Mouse (Mus musculus): ENCODE data around the gene Slc10a1. TPM values are rescaled to one million over a fixed set of nuclear protein-coding genes. Genes with fewer than 3 reads are reported as not detected.

Gene Slc10a1
- total RNA-seq, 4 experiments from 2014 or later: not detected

DNA sequence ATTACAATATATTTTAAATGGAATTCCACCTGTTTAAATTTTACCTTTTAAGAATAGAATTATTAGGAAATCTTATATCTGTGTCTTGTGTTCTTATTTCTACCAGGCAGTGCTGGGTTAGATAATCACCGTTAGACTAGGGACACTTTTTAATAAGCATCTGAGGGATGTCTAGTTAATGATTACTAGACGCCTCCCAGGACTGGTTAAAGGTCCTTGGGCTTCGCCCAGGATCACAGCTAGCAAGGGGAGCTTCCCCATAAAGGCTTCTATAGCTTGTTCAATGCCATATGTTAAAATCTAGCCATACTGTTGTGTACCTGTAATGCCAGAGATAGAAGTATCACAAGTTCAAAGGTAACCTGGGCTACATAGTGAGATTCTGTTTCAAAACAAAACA, 39.6 kb downstream of the Slc10a1 start:
- DNase-seq (ENCODE audit: low spot score): no peak

DNA sequence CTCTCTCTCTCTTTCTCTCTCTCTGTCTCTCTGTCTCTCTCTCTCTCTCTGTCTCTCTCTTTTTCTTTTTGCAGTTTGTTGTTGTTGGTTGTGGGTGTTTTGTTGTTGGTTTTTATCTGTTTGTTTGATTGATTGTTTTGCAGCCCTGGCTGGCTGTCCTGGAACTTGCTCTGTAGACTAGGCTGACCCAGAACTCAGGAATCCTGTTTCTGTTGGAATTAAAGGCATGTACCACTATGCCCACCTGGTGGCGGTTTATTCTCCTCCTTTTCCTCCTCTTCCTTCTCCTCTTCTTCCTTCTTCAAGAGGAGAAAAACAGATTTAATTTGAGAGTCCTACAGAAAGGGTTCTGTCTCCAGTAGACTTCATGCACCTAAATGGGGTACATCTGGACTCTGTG, 41.0 kb downstream of the Slc10a1 start:
- no peak for DNase-seq (ENCODE audit: low spot score)

DNA sequence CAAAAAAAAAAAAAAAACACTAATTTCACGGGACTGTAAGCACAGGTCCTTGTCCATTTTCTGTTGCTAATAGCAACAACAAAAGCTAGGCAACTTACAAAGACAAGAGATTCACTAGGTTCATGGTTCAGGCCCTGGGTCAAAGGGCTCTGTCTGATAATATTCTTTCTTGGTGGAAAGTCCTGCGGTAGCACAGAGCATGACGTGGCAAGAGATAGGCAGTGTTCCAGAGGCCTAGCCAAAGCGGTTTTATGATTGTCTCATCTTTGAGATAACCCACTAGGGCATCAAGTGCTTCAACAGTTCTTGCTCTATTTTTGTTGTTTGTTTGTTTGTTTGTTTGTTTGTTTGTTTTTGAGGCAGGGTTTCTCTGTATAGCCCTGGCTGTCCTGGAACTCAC, 42.0 kb downstream of the Slc10a1 start:
- no peak for DNase-seq (ENCODE audit: low spot score)

DNA sequence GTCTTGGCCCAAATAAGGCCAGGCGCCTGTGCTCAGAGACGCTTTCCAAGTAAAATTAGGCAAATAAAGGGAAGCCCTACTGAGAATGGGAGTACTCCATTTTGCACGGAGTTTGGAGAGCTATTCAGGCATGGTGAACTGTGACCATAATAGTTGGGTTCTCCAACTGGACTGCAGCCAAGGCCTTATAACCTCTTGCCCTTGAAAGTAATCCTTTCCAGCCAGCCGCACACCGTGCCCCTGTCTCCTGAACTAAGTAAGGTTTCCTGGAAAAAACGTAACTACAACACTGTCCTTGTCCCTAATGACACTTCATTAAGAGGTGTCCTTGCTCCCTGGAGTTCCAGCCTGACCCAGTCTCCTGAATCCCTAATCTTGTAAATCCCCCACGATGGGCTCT, 42.6 kb downstream of the Slc10a1 start:
- no peak for DNase-seq (ENCODE audit: low spot score)

DNA sequence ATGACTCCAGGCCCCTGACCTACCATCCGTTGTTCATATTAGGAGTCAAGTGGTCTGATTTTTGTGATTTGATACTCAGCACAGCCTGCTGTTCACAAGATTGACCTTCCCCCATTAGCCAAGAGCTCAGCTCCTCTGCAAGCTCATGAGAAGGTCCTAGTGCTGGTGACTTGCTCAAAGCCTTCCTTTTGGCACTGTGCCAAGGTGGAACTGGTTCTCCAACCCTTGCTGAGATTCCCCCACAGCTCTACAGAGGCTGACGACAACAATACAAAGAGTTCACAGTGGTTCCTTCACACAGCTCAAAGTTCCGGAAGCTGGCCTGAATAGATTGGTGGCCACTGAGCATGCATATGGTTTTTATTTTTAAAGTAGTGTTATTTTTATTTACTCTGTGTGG, 44.3 kb downstream of the Slc10a1 start:
- no peak for DNase-seq (ENCODE audit: low spot score)

DNA sequence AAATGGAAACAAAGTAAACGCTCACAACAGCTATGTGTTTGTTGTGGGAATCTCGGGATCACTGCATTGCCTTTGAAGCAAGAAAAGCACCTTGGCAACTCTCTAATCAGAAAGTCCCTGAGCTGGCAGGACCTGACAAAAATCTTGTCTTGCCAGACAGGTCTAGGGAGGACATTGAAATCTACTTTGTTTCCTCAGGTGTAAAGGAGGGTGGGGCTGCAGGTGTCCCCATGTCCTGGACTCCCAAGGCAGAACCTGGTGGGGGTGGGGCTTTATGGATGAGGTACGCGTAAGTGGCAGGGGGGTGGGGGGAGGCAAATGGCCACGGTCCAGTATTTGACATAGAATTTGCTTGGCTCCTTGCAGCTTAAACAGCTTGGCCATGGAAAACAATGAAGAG, 44.9 kb downstream of the Slc10a1 start:
- no peak for DNase-seq (ENCODE audit: low spot score)

DNA sequence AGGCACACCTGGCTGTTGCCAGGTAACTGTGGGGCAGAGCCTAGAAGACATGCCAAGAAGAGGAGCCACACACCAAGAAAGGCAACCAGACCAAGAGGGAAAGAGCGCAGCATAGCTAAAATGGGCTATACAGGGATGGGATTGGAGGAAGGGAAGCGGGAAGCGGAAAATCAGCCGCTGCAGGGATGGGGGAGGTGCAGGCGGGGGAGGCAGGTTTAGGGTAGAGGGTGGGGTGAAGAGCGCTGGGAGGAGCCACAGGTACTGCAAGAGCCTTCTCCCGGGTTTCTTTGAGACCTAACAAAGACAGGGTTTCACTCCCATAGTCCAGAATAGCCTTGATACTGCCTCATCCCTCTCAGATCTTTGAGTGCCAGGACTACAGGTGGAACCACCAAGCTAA, 45.6 kb downstream of the Slc10a1 start:
- DNase-seq (ENCODE audit: low spot score): no peak

DNA sequence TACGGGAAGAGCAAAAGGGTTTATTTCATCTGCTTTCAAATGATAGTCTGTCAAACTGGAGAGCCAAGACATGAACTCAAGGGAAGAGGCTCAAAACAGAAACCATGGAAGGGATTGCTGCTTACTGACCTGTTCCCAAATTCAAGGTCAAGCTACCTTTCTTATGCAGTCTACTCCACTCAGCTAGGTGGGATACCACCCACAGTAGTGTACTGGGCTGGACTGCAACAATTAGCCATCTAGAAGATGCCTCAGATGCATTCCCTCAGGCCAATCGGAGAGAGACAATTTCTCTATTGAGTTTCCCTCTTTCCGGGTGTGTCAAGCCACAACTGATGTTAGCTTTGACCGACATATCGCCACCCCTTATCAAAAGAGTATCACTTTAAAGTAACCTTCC, 47.2 kb downstream of the Slc10a1 start:
- no peak for DNase-seq (ENCODE audit: low spot score)

DNA sequence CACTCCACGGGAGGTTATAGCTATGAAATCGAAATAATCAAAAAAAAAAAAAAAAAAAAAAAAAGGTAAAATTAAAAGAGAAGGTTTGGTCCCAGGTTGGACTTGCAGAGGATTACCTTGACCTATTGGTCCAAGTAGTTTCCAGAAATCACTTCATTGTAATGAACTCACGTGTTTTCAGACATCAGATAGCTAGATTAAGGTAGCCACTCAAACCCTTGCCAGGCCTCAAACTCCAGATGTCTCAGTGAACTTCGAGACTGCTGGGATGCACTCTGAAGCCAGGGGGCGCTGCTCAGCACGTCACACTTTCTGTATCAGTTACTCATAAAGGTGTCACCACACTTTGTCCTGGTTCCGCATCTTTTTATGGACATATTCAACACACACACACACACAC, 50.7 kb downstream of the Slc10a1 start:
- DNase-seq (ENCODE audit: low spot score): no peak

DNA sequence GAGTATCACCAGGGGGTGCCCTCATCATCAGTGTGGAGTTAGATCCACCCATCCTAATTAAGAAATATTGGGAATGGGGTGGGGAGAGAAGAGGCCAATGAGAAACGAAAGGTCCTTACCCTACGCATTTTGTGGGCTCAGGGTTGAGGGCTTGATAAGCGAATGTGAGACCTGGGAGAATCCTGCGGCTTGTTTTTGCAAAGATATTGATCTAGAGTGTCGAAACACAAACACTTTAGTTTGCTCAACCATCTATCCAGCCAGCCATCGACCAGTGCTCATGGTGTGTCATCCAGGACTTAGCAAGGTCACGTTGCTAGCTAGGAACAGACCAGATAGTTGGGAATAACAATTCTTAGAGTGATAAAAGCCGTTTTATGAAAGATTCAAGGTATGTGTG, 58.9 kb downstream of the Slc10a1 start:
- DNase-seq (ENCODE audit: low spot score): no peak

Other genes with a start within 250 kb of the Slc10a1 start
- under 1 TPM in 1 of 4 experiments, not detected in 3; 0.08 TPM for gene Ccdc177, start 208.0 kb downstream of the Slc10a1 start, total RNA-seq (2022)
- gene Susd6, start 178.2 kb downstream of the Slc10a1 start, total RNA-seq (2022): 10 to 100 TPM; 70.6 to 75.8 (median 73.7) TPM
- 100 to 1,000 TPM in 2 of 4 experiments, 10 to 100 TPM in 2; 63.1 to 209 (median 139) TPM for gene Srsf5, start 23.2 kb downstream of the Slc10a1 start, total RNA-seq (2022)
- 1 to 10 TPM; 5.1 to 6.7 (median 5.6) TPM for gene Smoc1, start 58.1 kb upstream of the Slc10a1 start, total RNA-seq (2022)